Mouse (Mus musculus) heart, postnatal 0 days (tissue): ENCODE data around the gene Zmat1.

Source experiments
- CTCF ChIP-seq: IDR thresholded peaks from 2 replicates; pipeline ENCODE4 v1.5.1; 2016; ENCODE audit warnings: antibody characterized with exemption, control low read depth, low read depth
- EP300 ChIP-seq: IDR thresholded peaks from 2 replicates; pipeline ENCODE4 v1.6.1; 2016; ENCODE audit warnings: antibody characterized with exemption, low read depth

DNA sequence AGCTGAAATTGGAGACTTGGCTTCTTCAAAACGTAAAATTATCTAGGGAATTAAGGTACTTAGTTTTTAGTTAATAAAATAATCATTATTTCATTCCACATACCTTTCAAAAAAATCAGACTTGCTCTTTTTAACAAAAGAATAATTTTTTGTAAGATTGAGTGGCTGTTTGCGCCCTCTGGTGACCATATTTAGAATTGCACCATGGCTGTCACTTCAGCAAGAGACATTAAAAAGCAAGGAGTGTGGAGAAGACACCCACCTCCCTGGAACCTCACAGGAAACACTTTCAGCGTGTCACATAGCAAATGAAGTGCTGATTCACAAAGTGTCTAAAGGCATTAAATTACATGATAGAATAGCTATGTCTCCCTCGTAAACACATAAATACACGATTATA is 78.6 kb downstream of the Zmat1 start:
- TF ChIP-seq CTCF (peak; percentile 55), EP300 (no peak)
